Mouse (Mus musculus): ENCODE data around the gene Gmppb.

Gmppb gene

GRCm38 (mm10) chr9:108051184-108051930 is 2.3 kb downstream of the Gmppb start:
- no peak for DNase-seq (ENCODE audit: low spot score in 2 of 2)

- DNase-seq (ENCODE audit: low spot score in 2 of 2): no peak
Observed at GRCm38 (mm10) chr9:108051931-108052220, 2.8 kb downstream of the Gmppb start.

- DNase-seq (ENCODE audit: low spot score in 2 of 2): no peak
Observed at GRCm38 (mm10) chr9:108052411-108052810, 3.4 kb downstream of the Gmppb start.

GRCm38 (mm10) chr9:108052885-108053664 is 4.0 kb downstream of the Gmppb start, which contains the start of gene Amigo3:
Gene Amigo3 (plus strand): TSS chr9:108053159.
- peak; percentile 93 to 97 for DNase-seq (ENCODE audit: low spot score in 2 of 2)

GRCm38 (mm10) chr9:108053665-108054225 is 4.7 kb downstream of the Gmppb start:
- DNase-seq (ENCODE audit: low spot score in 2 of 2): no peak

GRCm38 (mm10) chr9:108054331-108055040 is 5.4 kb downstream of the Gmppb start:
- DNase-seq (ENCODE audit: low spot score in 2 of 2): no peak

GRCm38 (mm10) chr9:108055061-108055460 is 6.0 kb downstream of the Gmppb start:
- DNase-seq (ENCODE audit: low spot score in 2 of 2): no peak

- no peak for DNase-seq (ENCODE audit: low spot score in 2 of 2)
Observed at GRCm38 (mm10) chr9:108055661-108056237, 6.7 kb downstream of the Gmppb start.

- no peak for DNase-seq (ENCODE audit: low spot score in 2 of 2)
Observed at GRCm38 (mm10) chr9:108056361-108057261, 7.6 kb downstream of the Gmppb start.

- no peak for DNase-seq (ENCODE audit: low spot score in 2 of 2)
Observed at GRCm38 (mm10) chr9:108057262-108057562, 8.2 kb downstream of the Gmppb start.

- no peak for DNase-seq (ENCODE audit: low spot score in 2 of 2)
Observed at GRCm38 (mm10) chr9:108058291-108058690, 9.2 kb downstream of the Gmppb start.

GRCm38 (mm10) chr9:108062142-108062541 is 13.1 kb downstream of the Gmppb start:
- no peak for DNase-seq (ENCODE audit: low spot score in 2 of 2)

- no peak for DNase-seq (ENCODE audit: low spot score in 2 of 2)
Observed at GRCm38 (mm10) chr9:108063361-108063760, 14.3 kb downstream of the Gmppb start.

- peak in 1 of 2 experiments; percentile 51 for DNase-seq (ENCODE audit: low spot score in 2 of 2)
Observed at GRCm38 (mm10) chr9:108065491-108066011, 16.5 kb downstream of the Gmppb start.

- no peak for DNase-seq (ENCODE audit: low spot score in 2 of 2)
Observed at GRCm38 (mm10) chr9:108067199-108067598, 18.2 kb downstream of the Gmppb start.

GRCm38 (mm10) chr9:108067900-108068299 is 18.9 kb downstream of the Gmppb start:
- peak; percentile 68 to 74 for DNase-seq (ENCODE audit: low spot score in 2 of 2)

- no peak for DNase-seq (ENCODE audit: low spot score in 2 of 2)
Observed at GRCm38 (mm10) chr9:108069007-108069406, 20.0 kb downstream of the Gmppb start.

- no peak for DNase-seq (ENCODE audit: low spot score in 2 of 2)
Observed at GRCm38 (mm10) chr9:108069529-108069928, 20.5 kb downstream of the Gmppb start.

- DNase-seq (ENCODE audit: low spot score in 2 of 2): no peak
Observed at GRCm38 (mm10) chr9:108071801-108072200, 22.8 kb downstream of the Gmppb start.

GRCm38 (mm10) chr9:108072481-108072924 is 23.5 kb downstream of the Gmppb start:
- no peak for DNase-seq (ENCODE audit: low spot score in 2 of 2)
